Mouse (Mus musculus) hindbrain, postnatal 0 days (tissue): ENCODE measurements around the gene Cldn34c1. TPM values are rescaled to one million over a fixed set of nuclear protein-coding genes. Genes with fewer than 3 reads are reported as not detected.
A peak's percentile ranks its signal among the peaks of the same experiment; 100 is the strongest.
"Not testable (repeated sequence)": the region's sequence is repeated elsewhere in the genome, so short reads cannot be mapped to it uniquely, and the experiment has no call there.

Experiments used
- ATAC-seq: fragments of 200-750 bp; cut with Nextera tagmentation; 2 replicates; pipeline ENCODE4 v1.8.0; 2017; ENCODE audit warnings: mild to moderate bottlenecking, moderate TSS enrichment, moderate library complexity
- DNase-seq: peaks from one replicate; pipeline ENCODE4 v3.0.0-alpha.2; 2015; ENCODE audit warnings: low spot score
- H3K27ac ChIP-seq: fragments of 300-500 bp; sonication (generic); 2 replicates; pipeline ENCODE4 v1.5.1; 2014; ENCODE audit warnings: mild to moderate bottlenecking
- H3K27me3 ChIP-seq: fragments of 300-500 bp; sonication (generic); 2 replicates; pipeline ENCODE4 v1.6.1; 2014; ENCODE audit warnings: low read length, mixed read lengths; ENCODE audit not compliant: insufficient read depth
- H3K36me3 ChIP-seq: fragments of 300-500 bp; sonication (generic); 2 replicates; pipeline ENCODE4 v1.6.1; 2014; ENCODE audit warnings: low read length, mixed read lengths; ENCODE audit not compliant: insufficient read depth
- H3K4me1 ChIP-seq: fragments of 300-500 bp; sonication (generic); 2 replicates; pipeline ENCODE4 v1.6.1; 2014; ENCODE audit warnings: antibody characterized with exemption, low read length, mixed read lengths; ENCODE audit not compliant: insufficient read depth
- H3K4me2 ChIP-seq: fragments of 300-500 bp; sonication (generic); 2 replicates; pipeline ENCODE4 v1.6.1; 2014; ENCODE audit warnings: low read depth, mild to moderate bottlenecking, low read length, moderate library complexity, mixed read lengths
- H3K4me3 ChIP-seq: fragments of 300-500 bp; sonication (generic); 2 replicates; pipeline ENCODE4 v1.5.1; 2014; ENCODE audit warnings: low read length
- H3K9ac ChIP-seq: fragments of 300-500 bp; sonication (generic); replicated peaks from 2 replicates; pipeline ENCODE4 v1.6.1; 2014; ENCODE audit warnings: mild to moderate bottlenecking, low read length, moderate library complexity, mixed read lengths
- H3K9me3 ChIP-seq: fragments of 300-500 bp; sonication (generic); 2 replicates; pipeline ENCODE4 v1.6.1; 2016; ENCODE audit warnings: low read length, mixed read lengths
- CTCF ChIP-seq: IDR thresholded peaks from 2 replicates; pipeline ENCODE4 v1.5.1; 2016; ENCODE audit warnings: antibody characterized with exemption, control low read depth, low read depth
- WGBS: fragments of 180-500 bp; shearing (Covaris S2); extraction: QIAGEN DNeasy Blood & Tissue Kit; methylation state at CpG from one replicate; pipeline ENCODE4 v1.1.7; 2014; 5-methylcytosine and 5-hydroxymethylcytosine counted together
- polyA plus RNA-seq: library from polyadenylated mRNA; unstranded; fragments of >200 nt; fragmentation: Nextera tagmentation; extraction: Ambion mirVana; gene quantifications from 2 replicates; pipeline ENCODE4 v1.2.1, GENCODE M21; 2015
- total RNA-seq: library from RNA; depleted of rRNA; stranded (reverse); fragments of >200 nt; gene quantifications from 2 replicates; pipeline ENCODE4 v1.2.3, GENCODE M21; 2014; rRNA removed

Gene Cldn34c1
- 23.4 and 28.7 TPM in 2 replicates for total RNA-seq
- polyA plus RNA-seq: 21.3 and 24.0 TPM in 2 replicates

- ATAC-seq: peak; percentile 99
- H3K4me3 ChIP-seq: peak within 1 kb of the TSS; percentile 59
Measured at GRCm38 (mm10) chrX:123103291-123104260, at the start of gene Cldn34c1. Gene Cldn34c1 (plus strand): TSS chrX:123103495.

GRCm38 (mm10) chrX:123087441-123087840 is 15.9 kb upstream of the Cldn34c1 start:
- Histone ChIP-seq H3K4me2 (no peak overlapping the region), H3K4me1 (no peaks in the 10 kb centered on the region), H3K27ac (no peak overlapping the region), H3K27me3 (no peaks in the 10 kb centered on the region), H3K9ac (no peak overlapping the region), H3K36me3 (no peaks in the 10 kb centered on the region), H3K9me3 (no peaks in the 10 kb centered on the region), H3K4me3 (no peak overlapping the region)
- ATAC-seq (no peak), DNase-seq (no peak)
- TF ChIP-seq CTCF: no peak
- WGBS: 80% methylated on average over 3 of the region's 3 CpGs

More at GRCm38 (mm10) chrX:123103291-123104260, at the start of gene Cldn34c1:
- H3K9me3 ChIP-seq: no peaks in the 10 kb centered on the region
- H3K27ac ChIP-seq: peak within 1 kb of the TSS; percentile 88
- DNase-seq: peak; percentile 89
- peak within 1 kb of the TSS; percentile 63 for H3K9ac ChIP-seq
- no peak for TF ChIP-seq CTCF
- WGBS: 10% methylated on average over 62 of the region's 66 CpGs
- H3K4me1 ChIP-seq: no peaks in the 10 kb centered on the region
- peak within 1 kb of the TSS; percentile 50 for H3K4me2 ChIP-seq
- H3K27me3 ChIP-seq: no peaks in the 10 kb centered on the region
- H3K36me3 ChIP-seq: no peaks in the 10 kb centered on the region

DNA sequence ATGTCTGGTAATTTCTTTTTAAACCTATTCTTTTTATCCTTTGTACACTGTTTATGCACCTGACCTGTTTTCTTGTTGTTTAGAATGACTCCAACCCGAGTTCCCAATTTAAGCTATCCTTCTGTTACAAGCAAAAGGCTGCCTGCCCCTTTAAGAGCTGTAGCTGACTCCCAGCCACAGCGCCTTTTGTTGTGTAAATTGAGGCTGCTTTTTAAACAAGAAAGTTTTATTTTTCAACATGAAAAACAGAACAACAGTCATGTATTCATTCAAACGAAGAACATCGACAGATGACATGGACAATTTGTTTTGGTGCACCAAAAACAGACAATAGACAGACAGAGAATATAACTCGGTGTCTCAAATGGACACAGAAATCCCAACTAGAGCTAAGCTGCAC is 489 bp upstream of the Cldn34c1 start:
- DNase-seq: peak; percentile 46
- peak overlapping the region; percentile 50; the same call in 1 of the 2 replicates for H3K4me2 ChIP-seq
- not testable (repeated sequence) for H3K4me1 ChIP-seq, H3K36me3 ChIP-seq, ATAC-seq, H3K27me3 ChIP-seq, H3K9me3 ChIP-seq
- H3K9ac ChIP-seq: peak overlapping the region; percentile 63
- 25% methylated on average over 5 of the region's 5 CpGs for WGBS
- peak overlapping the region; percentile 88 for H3K27ac ChIP-seq
- peak overlapping the region; percentile 59 for H3K4me3 ChIP-seq

DNA sequence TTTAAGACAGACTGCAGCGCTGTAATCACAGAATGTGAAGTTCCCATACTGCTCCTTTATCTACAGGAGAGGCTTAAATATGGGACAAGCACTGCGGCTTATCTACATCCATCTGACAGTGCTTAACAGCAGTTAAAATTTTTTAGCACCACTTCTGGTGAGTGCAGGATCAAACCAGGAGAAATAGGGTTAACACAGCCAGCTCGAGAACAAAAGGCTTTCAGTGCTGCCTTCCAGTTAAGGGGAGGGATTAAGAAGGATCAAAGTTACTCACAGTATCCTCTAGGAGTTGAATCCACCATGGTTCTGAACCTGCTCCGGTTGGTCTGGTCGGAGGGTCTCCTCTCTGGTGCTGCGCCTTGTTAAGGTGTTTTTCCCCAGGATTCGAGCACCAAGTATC is 1.4 kb downstream of the Cldn34c1 start:
- H3K4me1 ChIP-seq, ATAC-seq, H3K27me3 ChIP-seq, H3K9ac ChIP-seq, H3K9me3 ChIP-seq, H3K36me3 ChIP-seq: not testable (repeated sequence)
- Histone ChIP-seq H3K4me2 (peak overlapping the region; percentile 50), H3K4me3 (peak overlapping the region; percentile 59), H3K27ac (peak overlapping the region; percentile 88)
- peak; percentile 14 for DNase-seq
- WGBS: 17% methylated on average over 7 of the region's 7 CpGs

DNA sequence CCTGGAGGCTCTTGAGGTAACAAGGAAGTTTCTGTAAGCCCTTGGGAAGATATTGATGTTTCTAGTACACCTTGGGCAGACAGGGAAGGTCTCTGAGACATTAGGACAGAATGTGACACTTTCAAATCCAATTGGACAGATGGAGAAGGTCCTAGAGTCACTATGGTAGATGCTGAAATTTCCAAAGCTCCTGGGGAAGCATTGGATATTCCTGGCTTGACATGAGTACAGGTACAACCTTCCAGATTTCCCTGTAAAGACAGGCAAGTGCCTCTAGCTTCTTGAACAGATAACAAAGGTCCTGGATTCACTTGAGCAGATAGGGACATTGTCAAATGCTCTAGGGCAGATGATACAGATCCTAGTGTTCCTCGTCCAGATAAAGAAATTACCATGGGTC is 119.1 kb downstream of the Cldn34c1 start, which contains the start of gene Srsx:
Gene Srsx, minus strand, starts transcription at position 101 of the 400 bp plus-strand sequence.
- ATAC-seq, H3K4me1 ChIP-seq: not testable (repeated sequence)
- no CpG with 5 or more reads among the region's 1 CpGs for WGBS

More for the DNA sequence above, 119.1 kb downstream of the Cldn34c1 start, which contains the start of gene Srsx:
- H3K27ac ChIP-seq, H3K9me3 ChIP-seq, H3K4me3 ChIP-seq, H3K27me3 ChIP-seq, DNase-seq, H3K36me3 ChIP-seq, H3K4me2 ChIP-seq, H3K9ac ChIP-seq: not testable (repeated sequence)

Other genes with a start within 250 kb of the Cldn34c1 start
- gene Gm17521, start 73.8 kb upstream of the Cldn34c1 start, total RNA-seq: not detected in 2 replicates
- not detected in 2 replicates for gene Gm17521, start 73.8 kb upstream of the Cldn34c1 start, polyA plus RNA-seq
- not detected in 2 replicates for gene Srsx, start 119.0 kb downstream of the Cldn34c1 start, total RNA-seq
- gene Srsx, start 119.0 kb downstream of the Cldn34c1 start, polyA plus RNA-seq: not detected in 2 replicates
- not detected in 2 replicates for gene Gm17577, start 143.4 kb downstream of the Cldn34c1 start, total RNA-seq
- gene Gm17577, start 143.4 kb downstream of the Cldn34c1 start, polyA plus RNA-seq: not detected in 2 replicates